Mouse (Mus musculus) heart, embryonic 15.5 days (tissue): Measurements from ENCODE around the gene Tubb4b. TPM values are rescaled to one million over a fixed set of nuclear protein-coding genes. Genes with fewer than 3 reads are reported as not detected.
"Not testable (repeated sequence)": the region's sequence is repeated elsewhere in the genome, so short reads cannot be mapped to it uniquely, and the experiment has no call there.

Experiments used
- ATAC-seq: fragments of 200-750 bp; cut with Nextera tagmentation; replicated peaks from 2 replicates; pipeline ENCODE4 v1.8.0; 2017; ENCODE audit warnings: low read depth, moderate TSS enrichment; ENCODE audit not compliant: insufficient number of reproducible peaks, insufficient read depth, low FRiP score
- H3K27ac ChIP-seq: fragments of 300-500 bp; sonication (generic); 2 replicates; pipeline ENCODE4 v1.5.1; 2015; ENCODE audit warnings: mild to moderate bottlenecking, inconsistent platforms
- H3K27me3 ChIP-seq: fragments of 300-500 bp; sonication (generic); 2 replicates; pipeline ENCODE4 v1.6.1; 2015; ENCODE audit warnings: inconsistent platforms
- H3K36me3 ChIP-seq: fragments of 300-500 bp; sonication (generic); 2 replicates; pipeline ENCODE4 v1.6.1; 2015; ENCODE audit warnings: mild to moderate bottlenecking, inconsistent platforms
- H3K4me1 ChIP-seq: fragments of 300-500 bp; sonication (generic); replicated peaks from 2 replicates; pipeline ENCODE4 v1.6.1; 2015; ENCODE audit warnings: inconsistent platforms
- H3K4me2 ChIP-seq: fragments of 300-500 bp; sonication (generic); 2 replicates; pipeline ENCODE4 v1.6.1; 2015; ENCODE audit warnings: inconsistent platforms, mild to moderate bottlenecking, moderate library complexity
- H3K4me3 ChIP-seq: fragments of 300-500 bp; sonication (generic); 2 replicates; pipeline ENCODE4 v1.5.1; 2015; ENCODE audit warnings: mild to moderate bottlenecking, inconsistent platforms
- H3K9ac ChIP-seq: fragments of 300-500 bp; sonication (generic); 2 replicates; pipeline ENCODE4 v1.6.1; 2015; ENCODE audit warnings: mild to moderate bottlenecking, inconsistent platforms
- H3K9me3 ChIP-seq: fragments of 300-500 bp; sonication (generic); replicated peaks from 2 replicates; pipeline ENCODE4 v1.6.1; 2016; ENCODE audit warnings: inconsistent platforms
- WGBS: fragments of 180-500 bp; shearing (Covaris S2); methylation state at CpG from one replicate; pipeline ENCODE4 v1.1.7; 2015; ENCODE audit warnings: mixed read lengths; 5-methylcytosine and 5-hydroxymethylcytosine counted together
- polyA plus RNA-seq: library from polyadenylated mRNA; unstranded; fragments of >200 nt; fragmentation: Nextera tagmentation; extraction: Ambion mirVana; gene quantifications from 2 replicates; pipeline ENCODE4 v1.2.1, GENCODE M21; 2015

The Tubb4b gene
- polyA plus RNA-seq, 1 experiment from 2014 or later = 358 TPM

- Histone ChIP-seq H3K4me1 (peaks cover 50% of the 10 kb centered on the region), H3K9me3 (no peaks in the 10 kb centered on the region), H3K27ac (no peak overlapping the region), H3K4me2 (peak overlapping the region; percentile 100), H3K27me3 (peaks cover 15% of the 10 kb centered on the region), H3K9ac (peak overlapping the region; percentile 67), H3K4me3 (peak overlapping the region; percentile 91), H3K36me3 (no peaks in the 10 kb centered on the region)
- ATAC-seq = no peak
- 20% methylated on average over 12 of the region's 12 CpGs for WGBS
These were observed 39.3 kb upstream of the Tubb4b start for GRCm38 (mm10) chr2:25263623-25264285.

GRCm38 (mm10) chr2:25262795-25263622 lies 38.5 kb upstream of the Tubb4b start:
- ATAC-seq = peak; percentile 18
- under 1% methylated on average over 82 of the region's 82 CpGs for WGBS
- H3K9ac ChIP-seq = peak overlapping the region; percentile 67
- H3K27ac ChIP-seq = peak overlapping the region; percentile 44; the same call in 1 of the 2 replicates
- H3K4me1 ChIP-seq = peaks cover 50% of the 10 kb centered on the region
- peak overlapping the region; percentile 100 for H3K4me2 ChIP-seq
- H3K27me3 ChIP-seq = peaks cover 15% of the 10 kb centered on the region
- no peaks in the 10 kb centered on the region for H3K36me3 ChIP-seq
- no peaks in the 10 kb centered on the region for H3K9me3 ChIP-seq
- H3K4me3 ChIP-seq = peak overlapping the region; percentile 91

GRCm38 (mm10) chr2:25262291-25262767 lies 37.8 kb upstream of the Tubb4b start, which contains the start of gene Tprn:
Tprn (plus strand) TSS chr2:25262618.
- Histone ChIP-seq H3K36me3 (no peaks in the 10 kb centered on the region), H3K9me3 (no peaks in the 10 kb centered on the region), H3K27me3 (peaks cover 15% of the 10 kb centered on the region), H3K4me2 (peak within 1 kb of the TSS; percentile 100), H3K27ac (peak within 1 kb of the TSS; percentile 46), H3K9ac (peak within 1 kb of the TSS; percentile 67), H3K4me3 (peak within 1 kb of the TSS; percentile 91), H3K4me1 (peaks cover 46% of the 10 kb centered on the region)
- WGBS = under 1% methylated on average over 39 of the region's 39 CpGs
- peak; percentile 98 for ATAC-seq

GRCm38 (mm10) chr2:25261870-25262269 lies 37.4 kb upstream of the Tubb4b start:
- Histone ChIP-seq H3K4me3 (peak overlapping the region; percentile 91), H3K27me3 (peaks cover 15% of the 10 kb centered on the region), H3K4me2 (peak overlapping the region; percentile 100), H3K36me3 (no peaks in the 10 kb centered on the region), H3K4me1 (peaks cover 42% of the 10 kb centered on the region), H3K9ac (peak overlapping the region; percentile 37; the same call in 1 of the 2 replicates), H3K9me3 (no peaks in the 10 kb centered on the region), H3K27ac (peak overlapping the region; percentile 46)
- 41% methylated on average over 12 of the region's 12 CpGs for WGBS
- ATAC-seq = no peak

- Histone ChIP-seq H3K4me3 (no peak overlapping the region), H3K4me1 (peaks cover 32% of the 10 kb centered on the region), H3K27ac (no peak overlapping the region), H3K9ac (no peak overlapping the region), H3K9me3 (no peaks in the 10 kb centered on the region), H3K4me2 (no peak overlapping the region), H3K27me3 (peaks cover 8% of the 10 kb centered on the region), H3K36me3 (no peaks in the 10 kb centered on the region)
- 66% methylated on average over 2 of the region's 2 CpGs for WGBS
- no peak for ATAC-seq
These were observed 34.4 kb upstream of the Tubb4b start for GRCm38 (mm10) chr2:25258887-25259286.

- H3K36me3 ChIP-seq, H3K9me3 ChIP-seq, H3K27me3 ChIP-seq, H3K4me3 ChIP-seq, H3K27ac ChIP-seq, ATAC-seq, H3K4me2 ChIP-seq, H3K9ac ChIP-seq: not testable (repeated sequence)
- 86% methylated on average over 5 of the region's 5 CpGs for WGBS
- peaks cover 20% of the 10 kb centered on the region for H3K4me1 ChIP-seq
These were observed 32.7 kb upstream of the Tubb4b start for GRCm38 (mm10) chr2:25257250-25257649.

GRCm38 (mm10) chr2:25256443-25257109 lies 32.1 kb upstream of the Tubb4b start:
- not testable (repeated sequence) for H3K9me3 ChIP-seq, ATAC-seq, H3K27ac ChIP-seq, H3K27me3 ChIP-seq
- Histone ChIP-seq H3K9ac (peak overlapping the region; percentile 81), H3K4me3 (peak overlapping the region; percentile 81), H3K4me1 (peaks cover 16% of the 10 kb centered on the region), H3K36me3 (peaks cover 10% of the 10 kb centered on the region), H3K4me2 (peak overlapping the region; percentile 91)
- 56% methylated on average over 12 of the region's 12 CpGs for WGBS

- peaks cover 16% of the 10 kb centered on the region for H3K4me1 ChIP-seq
- peak within 1 kb of the TSS; percentile 91 for H3K4me2 ChIP-seq
- peak within 1 kb of the TSS; percentile 81 for H3K9ac ChIP-seq
- peak within 1 kb of the TSS; percentile 81 for H3K4me3 ChIP-seq
- no peaks in the 10 kb centered on the region for H3K27me3 ChIP-seq
- no peaks in the 10 kb centered on the region for H3K9me3 ChIP-seq
- peak; percentile 83 for ATAC-seq
- WGBS = under 1% methylated on average over 39 of the region's 39 CpGs
- peaks cover 19% of the 10 kb centered on the region for H3K36me3 ChIP-seq
- H3K27ac ChIP-seq = peak within 1 kb of the TSS; percentile 80
These were observed 30.8 kb upstream of the Tubb4b start, which contains the start of gene Tmem203 for GRCm38 (mm10) chr2:25255284-25255779. Tmem203 (plus strand) TSS chr2:25255439.

- Histone ChIP-seq H3K27ac (no peak overlapping the region), H3K36me3 (peaks cover 42% of the 10 kb centered on the region), H3K27me3 (no peaks in the 10 kb centered on the region), H3K4me1 (peaks cover 16% of the 10 kb centered on the region), H3K4me2 (no peak overlapping the region), H3K9ac (no peak overlapping the region), H3K9me3 (no peaks in the 10 kb centered on the region), H3K4me3 (no peak overlapping the region)
- 83% methylated on average over 1 of the region's 1 CpGs for WGBS
- no peak for ATAC-seq
These were observed 27.8 kb upstream of the Tubb4b start for GRCm38 (mm10) chr2:25252331-25252730.

GRCm38 (mm10) chr2:25246183-25247072 lies 21.9 kb upstream of the Tubb4b start, which contains the start of gene AL732309.1:
AL732309.1 (minus strand) TSS chr2:25246863.
- no peak for ATAC-seq
- Histone ChIP-seq H3K27me3 (peaks cover 24% of the 10 kb centered on the region), H3K4me1 (peaks cover 14% of the 10 kb centered on the region), H3K4me2 (no peak within 1 kb of the TSS), H3K9me3 (no peaks in the 10 kb centered on the region), H3K9ac (no peak within 1 kb of the TSS), H3K36me3 (peaks cover 30% of the 10 kb centered on the region), H3K27ac (no peak within 1 kb of the TSS), H3K4me3 (no peak within 1 kb of the TSS)
- WGBS = 87% methylated on average over 10 of the region's 10 CpGs
